ENCODE assay signal across 8 mouse cellular contexts in the genomic region with DNA sequence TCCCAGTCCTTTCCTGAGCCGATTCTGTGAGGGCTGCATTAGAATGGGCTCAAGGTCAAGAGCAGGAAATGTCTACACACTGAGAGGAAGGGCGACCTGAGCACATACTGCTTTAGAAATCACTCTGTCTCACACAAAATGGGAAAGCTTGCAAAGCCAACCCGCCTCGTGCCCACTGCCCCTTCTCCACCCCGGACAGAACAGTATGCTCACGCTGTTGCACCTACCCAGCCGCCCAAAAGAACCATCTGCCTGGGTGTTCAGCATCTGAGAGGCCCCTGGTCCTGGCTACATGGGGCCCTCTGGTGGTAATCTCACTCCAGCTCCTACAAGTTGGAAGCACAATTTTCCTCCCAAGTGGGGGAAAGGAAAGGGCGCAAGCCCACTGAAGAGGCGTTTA. TPM values are rescaled to one million over a fixed set of nuclear protein-coding genes. Genes with fewer than 3 reads are reported as not detected.
DNase-seq lines count a peak whose midpoint lies in the region; ATAC-seq and TF ChIP-seq lines count a peak whose summit lies in the region.

No protein-coding gene starts in this region.

- peak; percentile 66 for DNase-seq in adrenal gland, adult 2 months
- peak; percentile 45 for DNase-seq in embryo, embryonic 9.5 days (ENCODE audit: extremely low spot score)
- DNase-seq in left cerebral cortex, postnatal 36 days (ENCODE audit: low spot score in 2 of 2) = peak; percentile 72 to 74
- peak; percentile 32 for DNase-seq in retina, postnatal 7 days (ENCODE audit: low read depth, low spot score)
- no peak for DNase-seq in thymus, postnatal 14 days
- no peak for DNase-seq in spleen, adult 12 weeks (ENCODE audit: low spot score)

- intact Hi-C loops in left cerebral cortex, postnatal 36 days (cut with DNase I) = no loop called here

- H3K4me1 ChIP-seq in E14TG2a.4 (replicated peaks; ENCODE audit: low read depth, low read length) = peaks cover 13% of the 10 kb centered on the region
- 0 out of 2 replicates have a peak, but pooled peaks cover 3% of the 10 kb centered on the region for H3K4me1 ChIP-seq in hindbrain, embryonic 16.5 days (ENCODE audit: control insufficient read depth, insufficient read depth, low read depth, low read length)

- 24% methylated on average over 9 of the region's 9 CpGs for WGBS in hindbrain, embryonic 16.5 days

- TF ChIP-seq CTCF in E14TG2a.4 (conservative IDR thresholded peaks at IDR 0.05; ENCODE audit: low read length) = peak; percentile 37

- peak; percentile 78 for ATAC-seq in hindbrain, embryonic 16.5 days

- no peak overlapping the region for H3K4me2 ChIP-seq in hindbrain, embryonic 16.5 days (ENCODE audit: low read length)

- H3K4me3 ChIP-seq in E14TG2a.4 (replicated peaks; ENCODE audit: low read length) = no peak overlapping the region
- no peak overlapping the region for H3K4me3 ChIP-seq in hindbrain, embryonic 16.5 days (ENCODE audit: low read length)

- H3K9me3 ChIP-seq in E14TG2a.4 (ENCODE audit: low read length) = no peaks in the 10 kb centered on the region; the same call in 1 of the 2 replicates
- no peaks in the 10 kb centered on the region for H3K9me3 ChIP-seq in hindbrain, embryonic 16.5 days (ENCODE audit: control insufficient read depth, low read length)

- H3K36me3 ChIP-seq in E14TG2a.4 (ENCODE audit: insufficient read depth, low read length) = no peaks in the 10 kb centered on the region
- peaks cover 22% of the 10 kb centered on the region for H3K36me3 ChIP-seq in hindbrain, embryonic 16.5 days (ENCODE audit: control insufficient read depth, insufficient read depth, low read length)

- no peak overlapping the region for H3K27ac ChIP-seq in hindbrain, embryonic 16.5 days (ENCODE audit: low read depth, low read length)

- H3K27me3 ChIP-seq in E14TG2a.4 (ENCODE audit: insufficient read depth, low read length) = peaks cover 33% of the 10 kb centered on the region
- no peaks in the 10 kb centered on the region for H3K27me3 ChIP-seq in hindbrain, embryonic 16.5 days (replicated peaks; ENCODE audit: control insufficient read depth, insufficient read depth, low read length)

- no peak overlapping the region for H3K9ac ChIP-seq in hindbrain, embryonic 16.5 days (ENCODE audit: low read depth, low read length)

RNA-seq across cellular contexts. Expression of gene B3gat1, which starts 26.6 kb away (rescaled TPM):
- total RNA-seq in adrenal gland, adult 2 months (2021) = 1 to 10 TPM in 1 of 2 experiments, under 1 TPM in 1; 0.84 to 1.3 TPM
- polyA plus RNA-seq in adrenal gland, adult 2 months (2012; rRNA removed) = 1.0 and 1.9 TPM in 2 replicates
- 32.6 and 45.4 TPM in 2 replicates for polyA plus RNA-seq in hindbrain, embryonic 16.5 days (2015; fragmentation: Nextera tagmentation; extraction: Ambion mirVana)
- total RNA-seq in left cerebral cortex, postnatal 36 days (2021) = 100 to 1,000 TPM; 210 to 227 TPM

RNA-seq across cellular contexts. Expression of gene Glb1l2, which starts 46.2 kb away (rescaled TPM):
- 10 to 100 TPM in 1 of 2 experiments, 1 to 10 TPM in 1; 7.1 to 15.9 TPM for total RNA-seq in adrenal gland, adult 2 months (2021)
- 8.7 and 9.9 TPM in 2 replicates for polyA plus RNA-seq in adrenal gland, adult 2 months (2012; rRNA removed)
- polyA plus RNA-seq in hindbrain, embryonic 16.5 days (2015; fragmentation: Nextera tagmentation; extraction: Ambion mirVana) = 2.6 and 3.5 TPM in 2 replicates
- under 1 TPM; 0.22 to 0.36 TPM for total RNA-seq in left cerebral cortex, postnatal 36 days (2021)

Comparison
In these comparisons a context has a peak if more than half of its experiments do, and no peak if none do; other contexts are left out.
1. DNase-seq: peak in adrenal gland, adult 2 months (single experiment), embryo, embryonic 9.5 days (single experiment), left cerebral cortex, postnatal 36 days (2 of 2) and retina, postnatal 7 days (single experiment); none in thymus, postnatal 14 days (single experiment) and spleen, adult 12 weeks (single experiment).
2. RNA of gene B3gat1, which starts 26.6 kb away (total RNA-seq): 210 to 227 TPM in left cerebral cortex, postnatal 36 days; 0.84 to 1.3 TPM in adrenal gland, adult 2 months; every median in the first group is over 10 times any median in the second.
3. RNA of gene Glb1l2, which starts 46.2 kb away (total RNA-seq): 7.1 to 15.9 TPM in adrenal gland, adult 2 months; 0.22 to 0.36 TPM in left cerebral cortex, postnatal 36 days; every median in the first group is over 4 times any median in the second.